Mouse (Mus musculus) 416B (cell line): ENCODE results near the gene Ptprn2.

ENCODE experiments used
- DNase-seq: peaks from one replicate; pipeline ENCODE4 v3.0.0; 2011; ENCODE audit warnings: low read depth

Ptprn2 gene

DNA sequence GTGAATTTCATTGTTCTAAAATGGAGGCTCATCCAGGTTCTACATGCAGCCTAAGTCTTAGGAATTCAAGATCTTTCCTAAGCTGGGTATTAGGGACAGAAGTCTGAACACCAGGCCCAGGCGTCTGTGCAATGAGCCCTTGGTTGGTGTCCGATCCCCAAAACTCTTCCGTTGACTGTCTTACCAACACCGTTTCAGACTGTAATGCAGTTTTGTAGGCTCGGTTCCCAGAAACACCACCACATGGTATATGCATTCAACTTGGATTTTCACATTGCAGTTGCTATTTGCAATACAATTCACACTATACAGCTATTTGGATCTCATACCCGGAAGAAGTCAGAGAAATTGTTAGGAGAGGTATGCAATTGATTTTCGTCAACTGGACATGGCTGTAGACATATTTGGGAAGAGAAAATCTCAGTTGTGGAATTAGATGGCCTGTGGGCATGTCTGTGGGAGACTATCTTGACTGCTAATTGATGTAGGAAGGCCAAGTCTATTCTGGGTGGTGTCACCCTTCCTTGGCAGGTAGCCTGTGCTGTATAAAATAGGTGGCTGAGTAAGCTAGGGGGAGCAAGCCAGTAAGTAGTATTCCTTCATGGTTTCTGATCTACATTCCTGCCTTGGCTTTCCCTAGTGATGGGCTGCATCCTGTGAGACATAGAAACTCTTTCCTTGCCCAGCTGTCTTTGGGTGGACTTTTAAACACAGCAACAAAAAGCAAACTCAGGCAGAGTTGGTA is 109.5 kb downstream of the Ptprn2 start:
- no peak for DNase-seq

DNA sequence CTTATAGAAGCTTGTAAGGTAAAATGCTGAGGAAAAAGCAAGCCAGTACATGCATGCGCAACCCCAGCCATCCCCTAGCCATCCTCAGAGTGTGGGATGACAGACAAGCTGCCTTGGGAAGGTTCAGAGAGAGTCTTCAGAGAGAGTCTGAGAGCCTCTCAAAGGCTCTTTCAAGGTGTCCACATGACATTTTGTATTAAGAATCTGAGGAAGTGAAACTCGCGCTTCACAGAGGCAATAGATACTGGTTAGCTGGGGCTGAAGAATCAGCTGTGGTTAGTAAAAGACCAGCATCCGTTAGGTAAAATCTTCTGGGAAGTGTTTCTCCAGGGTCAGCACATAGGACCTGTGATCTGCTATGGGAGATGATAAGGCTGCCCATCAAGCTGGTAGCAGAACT is 110.2 kb downstream of the Ptprn2 start:
- no peak for DNase-seq

DNA sequence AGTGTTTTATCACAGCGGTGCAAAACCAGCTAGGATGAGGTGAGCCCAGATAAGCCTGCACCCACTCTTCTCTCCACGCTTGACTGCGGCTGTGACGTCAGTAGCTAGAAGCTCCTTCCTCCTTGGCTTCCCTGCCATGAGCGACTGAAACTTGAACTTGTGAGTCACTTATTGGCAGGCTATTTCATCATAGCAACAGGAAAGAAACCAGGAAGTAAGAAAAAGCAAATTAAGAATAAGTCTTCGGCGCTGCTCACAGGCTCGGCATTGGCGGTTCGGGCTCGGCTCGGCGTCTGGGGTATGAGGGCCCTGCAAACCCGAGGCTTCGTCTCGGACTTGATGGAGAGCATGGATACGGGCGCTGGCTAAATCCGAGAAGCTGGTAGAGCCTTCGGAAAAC is 111.5 kb downstream of the Ptprn2 start:
- DNase-seq = peak; percentile 15

DNA sequence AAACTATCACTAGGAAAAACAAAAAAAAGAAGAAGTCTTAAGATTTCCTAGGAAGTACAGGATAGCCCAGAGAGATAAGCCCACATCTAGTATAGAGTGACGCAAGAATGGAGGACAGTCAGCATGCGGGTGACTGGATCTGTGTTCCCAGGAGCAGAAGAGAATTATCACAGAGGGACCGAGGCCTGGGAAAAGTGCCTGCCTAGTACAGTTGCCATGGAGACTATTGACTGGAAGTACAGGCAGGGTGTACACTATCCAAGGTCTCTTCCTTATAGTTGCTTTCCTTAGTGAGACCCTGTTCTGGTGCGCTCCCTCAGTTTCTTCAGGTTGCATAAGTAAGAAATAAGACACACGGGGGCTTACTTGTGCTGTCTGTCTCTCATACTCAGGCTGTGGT is 112.2 kb downstream of the Ptprn2 start:
- no peak for DNase-seq

DNA sequence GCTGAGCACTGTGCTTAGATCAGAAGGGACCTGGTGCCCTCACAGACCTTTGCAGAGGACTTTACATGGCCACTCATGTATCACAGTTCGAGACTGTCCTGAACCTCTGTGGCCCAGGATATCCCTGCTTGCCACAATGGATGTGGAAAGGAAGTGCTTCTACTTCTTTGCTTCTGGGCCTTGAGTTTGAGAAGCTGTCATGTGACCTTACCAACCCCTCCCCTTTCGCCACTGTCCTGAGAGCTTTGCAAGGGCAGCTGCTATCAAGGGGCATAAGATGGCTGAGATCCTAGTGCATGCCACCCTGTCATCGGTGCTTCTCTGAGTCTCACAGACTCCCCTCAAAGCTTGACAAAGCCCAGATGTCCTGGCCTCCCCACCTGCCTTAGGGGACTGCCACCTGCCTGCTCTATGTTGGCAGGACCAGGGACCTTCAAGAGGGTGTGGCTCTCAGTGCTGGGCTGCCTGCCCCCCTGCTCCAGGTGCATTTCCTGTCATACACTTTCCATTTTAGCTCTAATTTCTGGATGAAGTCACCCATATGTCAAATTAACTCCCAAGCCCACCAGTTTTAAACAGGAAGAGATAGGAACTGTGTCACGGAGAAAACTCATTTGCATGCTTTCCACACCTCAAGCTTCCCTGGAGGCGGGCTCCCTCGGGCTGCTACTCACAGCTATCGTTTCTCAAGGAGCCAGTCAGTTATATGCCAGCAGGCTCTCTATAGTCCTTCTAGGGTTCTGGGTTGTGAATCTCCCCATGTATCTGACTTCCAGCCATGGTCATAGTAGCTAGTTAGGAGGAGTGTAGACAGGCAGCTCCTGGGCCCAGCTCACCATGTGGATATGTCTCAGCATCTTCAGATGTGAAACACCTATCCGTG is 112.8 kb downstream of the Ptprn2 start:
- no peak for DNase-seq

DNA sequence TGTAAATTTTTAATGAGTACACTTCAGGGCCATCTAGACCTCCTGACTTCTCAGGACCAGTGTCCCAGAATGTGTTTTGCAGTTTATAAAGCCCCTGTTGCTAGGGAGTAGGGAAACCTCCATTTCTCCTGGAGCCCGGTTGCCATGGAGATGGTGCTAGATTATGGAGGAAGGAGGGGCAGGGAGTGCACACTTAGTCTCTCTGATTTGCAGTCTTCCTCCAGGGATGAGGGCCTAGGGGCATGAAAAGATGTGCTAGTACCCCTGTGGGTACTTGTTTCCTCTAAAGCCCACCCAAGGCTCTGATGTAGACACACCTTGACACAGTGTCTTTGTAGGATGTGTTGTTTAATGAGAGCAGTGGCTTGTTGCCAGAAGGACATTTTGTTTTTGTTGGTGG is 114.0 kb downstream of the Ptprn2 start:
- no peak for DNase-seq

DNA sequence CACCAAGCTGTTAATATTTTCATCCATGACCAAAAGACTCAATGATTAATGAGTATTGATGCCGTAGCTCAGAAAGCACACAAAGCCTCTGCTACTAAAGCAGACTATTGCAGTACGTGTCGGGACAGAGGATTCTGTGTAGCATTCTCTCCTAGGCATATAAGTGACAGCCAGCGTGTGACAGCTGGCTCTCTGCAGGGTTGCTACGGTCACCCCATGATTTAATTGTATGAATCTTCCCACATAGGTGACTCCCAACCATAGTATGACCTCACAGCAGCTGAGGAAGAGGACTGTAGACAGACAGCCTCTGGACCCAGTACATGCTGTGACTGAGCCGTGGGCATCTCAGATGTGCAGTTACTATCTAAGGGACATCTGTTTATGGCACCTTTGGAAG is 114.5 kb downstream of the Ptprn2 start:
- no peak for DNase-seq

DNA sequence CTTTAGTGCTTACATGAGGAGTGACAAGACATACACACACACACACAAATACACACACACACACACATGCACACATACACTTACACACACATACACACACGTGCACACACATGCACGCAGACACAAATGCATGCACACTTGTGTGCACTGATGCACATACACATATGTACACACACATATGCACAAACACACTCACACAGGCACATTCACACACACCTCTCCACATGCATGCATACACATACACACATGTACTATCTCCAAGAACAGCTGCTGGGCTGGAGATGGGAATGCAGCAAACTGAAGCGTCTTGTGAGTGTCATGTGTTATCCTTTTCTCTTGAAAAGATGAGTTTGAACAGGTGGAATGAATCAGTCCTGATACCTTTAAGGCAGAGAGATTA is 115.9 kb downstream of the Ptprn2 start:
- DNase-seq = no peak

DNA sequence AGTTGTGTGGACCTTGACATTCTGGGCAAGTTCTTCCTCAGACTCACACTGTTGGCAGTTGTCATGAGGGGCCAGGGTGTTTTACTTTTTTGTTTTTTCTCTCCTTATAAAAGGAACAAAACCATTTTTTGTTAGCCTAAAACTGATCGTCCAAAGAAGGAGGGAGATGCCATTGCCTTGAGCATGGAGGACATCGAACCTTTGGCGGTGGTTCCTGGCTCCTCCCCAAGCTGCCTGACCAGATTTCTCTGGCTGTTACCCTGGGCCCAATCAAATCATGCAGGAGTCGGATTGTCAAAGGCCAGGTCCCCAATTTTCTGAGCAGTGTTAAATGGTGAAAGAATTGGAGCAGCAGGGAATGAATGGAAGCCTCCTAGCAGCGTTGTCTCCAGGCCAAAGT is 116.4 kb downstream of the Ptprn2 start:
- DNase-seq = no peak

DNA sequence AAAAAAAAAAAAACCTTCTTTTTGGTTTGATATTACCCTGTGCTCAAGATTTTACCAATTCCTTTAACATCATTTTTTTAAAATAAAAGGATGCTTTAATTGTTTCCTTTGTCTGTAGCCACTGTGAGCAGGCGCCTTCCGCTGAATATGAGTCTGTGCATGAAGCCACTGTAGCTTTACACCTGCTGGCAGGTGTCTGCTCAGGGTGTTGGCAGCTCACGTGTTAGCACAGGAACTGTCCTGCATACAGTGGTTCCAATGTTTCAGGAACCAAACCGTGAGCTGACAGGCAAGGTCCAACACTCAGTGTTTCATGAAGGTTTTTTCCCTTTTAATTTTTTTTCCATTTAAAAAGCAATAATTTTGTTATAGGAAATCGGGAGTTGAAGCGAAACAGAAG is 123.1 kb downstream of the Ptprn2 start:
- no peak for DNase-seq

DNA sequence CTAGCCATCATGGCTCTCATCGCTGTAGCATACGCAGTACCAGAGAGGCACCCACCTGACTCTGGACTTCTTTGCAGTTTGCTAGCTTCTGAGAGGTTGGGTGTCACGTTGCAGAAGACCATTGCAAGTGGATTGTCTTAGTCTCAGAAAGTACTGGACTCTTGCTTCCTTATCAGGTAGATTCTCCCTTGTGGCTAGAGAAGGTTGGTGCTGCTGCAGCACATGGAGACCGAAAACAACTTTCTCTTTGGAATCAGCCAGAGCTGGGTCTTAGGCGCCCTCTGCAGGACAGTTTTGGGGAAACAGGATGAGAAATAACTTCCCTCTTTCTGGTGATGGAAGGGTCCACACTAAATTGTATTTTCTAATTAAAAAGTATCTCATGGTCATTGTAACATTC is 134.3 kb downstream of the Ptprn2 start:
- DNase-seq = peak; percentile 57

DNA sequence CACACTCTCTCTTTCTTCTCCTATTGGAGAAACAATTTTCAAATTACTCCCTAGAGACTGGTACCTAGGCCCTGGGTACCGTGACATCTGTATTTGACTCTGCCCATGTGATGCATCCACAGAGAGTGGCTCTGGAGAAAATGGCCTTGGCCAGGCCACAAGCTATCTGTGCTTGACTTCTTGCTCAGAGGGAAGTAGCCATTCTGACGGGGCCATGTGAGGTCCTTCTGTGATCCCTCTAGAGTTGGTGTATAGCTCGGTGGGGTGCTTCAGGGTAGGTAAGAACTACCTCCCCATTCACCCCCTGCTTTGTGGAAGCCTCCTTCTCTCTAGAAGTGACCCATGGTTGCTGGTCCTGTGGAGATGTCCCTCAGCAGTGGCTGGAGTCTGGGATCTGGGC is 134.8 kb downstream of the Ptprn2 start:
- DNase-seq = no peak

DNA sequence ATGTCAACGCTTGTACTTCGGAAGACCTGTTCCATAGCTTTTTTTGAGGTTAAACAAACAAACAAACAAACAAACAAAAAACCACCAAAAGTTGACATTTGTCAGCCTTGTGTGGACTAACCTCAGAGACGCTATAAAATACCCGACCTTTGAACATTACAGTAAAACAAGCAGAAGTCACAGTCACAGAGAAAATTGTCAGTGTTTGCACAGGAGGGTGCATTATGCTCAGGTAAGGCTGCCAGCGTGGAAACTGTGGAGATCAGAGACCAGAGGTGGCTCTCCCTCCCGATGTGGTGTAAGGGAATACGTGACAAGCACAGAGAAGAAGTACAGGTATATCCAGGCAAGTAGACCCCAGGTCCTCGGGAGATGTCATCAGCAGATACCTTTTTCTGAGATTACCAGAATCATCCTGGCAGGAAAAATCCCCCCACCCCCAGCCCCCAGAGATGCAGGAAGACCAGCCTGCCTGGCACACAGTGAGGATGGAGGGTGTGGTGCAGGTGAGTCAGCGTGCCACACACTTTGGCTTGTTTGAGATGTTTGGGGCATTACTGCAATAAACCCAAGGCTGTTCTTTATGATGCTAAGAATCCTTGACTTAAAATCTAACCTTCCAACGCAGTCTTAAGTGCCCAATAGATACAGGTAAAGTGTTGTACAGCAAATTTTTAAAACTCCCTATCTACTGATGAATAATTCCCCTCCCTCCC is 136.0 kb downstream of the Ptprn2 start:
- DNase-seq = no peak

DNA sequence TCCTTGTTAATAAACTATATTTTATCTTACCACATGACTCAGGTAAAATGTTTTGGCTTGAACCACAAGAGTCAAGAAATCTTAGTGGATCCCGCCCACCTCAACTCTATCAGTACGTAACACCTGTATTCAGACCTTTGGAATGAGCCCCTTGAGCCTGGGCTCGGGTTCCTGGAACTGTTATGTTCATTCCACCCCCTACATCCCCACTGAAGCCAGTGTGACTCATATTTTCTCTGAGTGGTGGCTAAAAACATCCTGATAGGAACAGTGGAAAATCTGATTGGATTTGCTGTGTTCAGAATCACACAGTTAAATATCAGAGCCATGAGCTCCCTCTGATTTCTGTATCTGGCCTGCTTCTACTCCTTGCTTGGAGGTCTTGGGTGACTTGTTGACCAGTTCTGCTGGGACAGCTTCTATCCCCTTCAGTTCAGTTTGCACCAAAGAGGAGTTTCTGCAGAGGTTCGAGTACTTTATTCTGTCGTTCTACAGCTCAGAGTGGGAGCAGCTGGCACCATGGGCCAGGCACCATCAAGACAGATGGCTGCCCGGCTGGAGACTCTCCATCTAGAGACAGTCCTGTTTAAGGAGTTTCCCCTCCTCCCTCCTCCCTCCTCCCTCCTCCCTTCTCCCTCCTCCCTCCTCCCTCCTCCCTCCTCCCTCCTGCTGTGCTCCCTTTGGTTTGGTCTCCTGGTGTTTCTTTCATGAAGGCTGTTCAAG is 137.3 kb downstream of the Ptprn2 start:
- no peak for DNase-seq

DNA sequence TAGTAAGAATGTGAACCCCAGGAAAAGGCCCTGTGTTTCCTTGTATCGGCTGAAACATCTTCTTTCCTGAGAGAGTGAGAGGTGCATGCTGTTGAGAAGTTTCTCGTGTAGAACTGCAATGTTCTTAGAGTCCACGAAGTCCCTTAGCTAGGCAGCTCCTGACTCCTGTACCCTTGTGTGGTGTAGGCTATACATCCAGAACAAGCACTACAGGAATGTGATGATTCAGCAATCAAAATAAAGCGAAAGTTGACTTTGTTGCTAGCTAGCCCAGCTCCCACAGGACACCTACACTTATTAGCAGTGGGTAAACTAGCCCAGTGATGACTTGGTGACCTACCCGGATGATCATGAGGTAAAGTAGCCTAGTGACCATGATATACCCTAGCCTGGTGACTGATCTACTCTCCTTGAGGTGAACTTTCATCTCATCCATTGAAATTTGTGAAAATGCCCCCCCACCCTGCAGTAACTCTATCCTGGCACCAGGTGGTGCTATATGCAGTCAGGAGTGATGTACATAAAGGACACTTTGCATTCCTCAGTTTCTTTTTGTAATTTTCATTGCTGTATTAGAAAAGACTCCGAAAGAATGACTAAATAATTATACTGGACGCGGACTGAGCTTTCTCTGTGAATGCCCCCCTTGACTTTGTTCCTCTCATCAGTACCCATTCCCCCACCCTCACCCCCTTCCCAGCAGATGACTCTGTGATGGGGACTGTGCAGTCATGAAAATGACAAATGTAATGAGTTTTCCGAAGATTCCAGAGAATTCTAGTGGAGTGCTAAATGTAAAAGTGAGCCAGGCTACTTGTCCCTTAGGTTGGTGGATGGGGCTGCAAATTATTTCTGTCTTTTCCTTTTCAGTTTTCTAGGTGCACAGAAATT is 140.1 kb downstream of the Ptprn2 start:
- DNase-seq = peak; percentile 50

DNA sequence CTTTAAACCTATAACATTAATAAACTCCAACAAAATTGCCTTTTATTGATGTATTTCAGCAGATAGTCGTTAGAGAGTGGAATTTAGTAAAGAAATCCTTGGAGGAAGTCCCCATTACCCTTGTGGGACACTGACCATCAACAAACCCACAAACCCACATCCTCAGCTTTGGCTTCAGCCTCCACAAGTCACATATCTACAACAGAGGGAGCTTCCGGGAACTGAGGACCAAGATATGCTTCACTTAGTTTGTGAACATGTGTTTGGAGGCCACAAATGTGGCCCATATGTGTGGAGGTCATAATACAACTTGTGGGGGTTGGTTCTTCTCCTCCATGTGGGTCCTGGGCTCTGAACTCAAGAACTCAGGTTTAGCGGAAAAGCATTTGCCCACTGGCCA is 143.5 kb downstream of the Ptprn2 start:
- DNase-seq = peak; percentile 52

DNA sequence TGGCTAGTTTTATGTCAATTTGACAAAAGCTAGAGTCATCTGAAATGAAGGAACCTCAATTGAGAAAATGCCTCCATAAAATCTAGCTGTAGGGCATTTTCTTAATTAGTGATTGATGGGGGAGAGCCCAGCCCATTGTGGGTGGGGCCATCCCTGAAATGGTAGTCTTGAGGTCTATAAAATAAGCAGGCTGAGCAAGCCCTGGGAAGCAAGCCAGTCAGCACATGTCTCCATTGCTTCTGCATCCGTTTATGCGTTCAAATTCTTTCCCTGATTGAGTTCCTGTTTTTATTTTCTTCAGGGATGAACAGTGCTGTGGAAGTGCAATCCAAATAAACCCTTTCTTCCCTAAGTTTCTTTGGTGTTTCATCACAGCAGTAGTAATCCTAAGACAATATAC is 152.0 kb downstream of the Ptprn2 start:
- no peak for DNase-seq

DNA sequence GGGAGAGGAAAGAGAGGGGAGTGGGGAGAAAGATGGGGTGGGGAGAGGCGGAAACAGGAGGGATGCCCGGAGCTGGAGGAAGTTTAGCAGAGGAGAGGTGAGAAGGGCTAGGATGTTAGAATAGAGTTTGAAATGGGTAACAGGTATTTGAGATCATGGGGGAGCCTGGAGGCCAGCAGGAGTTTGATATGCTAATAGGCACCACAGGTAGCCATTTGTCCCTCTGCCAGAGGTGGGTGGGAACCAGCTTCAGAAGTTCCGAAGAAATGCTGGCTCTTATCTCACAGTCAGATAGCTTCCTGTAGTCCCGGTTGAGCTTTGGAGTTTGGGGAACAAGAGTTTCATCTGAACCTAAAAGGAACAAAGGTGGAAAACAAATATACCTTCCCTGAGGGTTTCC is 155.4 kb downstream of the Ptprn2 start:
- no peak for DNase-seq

DNA sequence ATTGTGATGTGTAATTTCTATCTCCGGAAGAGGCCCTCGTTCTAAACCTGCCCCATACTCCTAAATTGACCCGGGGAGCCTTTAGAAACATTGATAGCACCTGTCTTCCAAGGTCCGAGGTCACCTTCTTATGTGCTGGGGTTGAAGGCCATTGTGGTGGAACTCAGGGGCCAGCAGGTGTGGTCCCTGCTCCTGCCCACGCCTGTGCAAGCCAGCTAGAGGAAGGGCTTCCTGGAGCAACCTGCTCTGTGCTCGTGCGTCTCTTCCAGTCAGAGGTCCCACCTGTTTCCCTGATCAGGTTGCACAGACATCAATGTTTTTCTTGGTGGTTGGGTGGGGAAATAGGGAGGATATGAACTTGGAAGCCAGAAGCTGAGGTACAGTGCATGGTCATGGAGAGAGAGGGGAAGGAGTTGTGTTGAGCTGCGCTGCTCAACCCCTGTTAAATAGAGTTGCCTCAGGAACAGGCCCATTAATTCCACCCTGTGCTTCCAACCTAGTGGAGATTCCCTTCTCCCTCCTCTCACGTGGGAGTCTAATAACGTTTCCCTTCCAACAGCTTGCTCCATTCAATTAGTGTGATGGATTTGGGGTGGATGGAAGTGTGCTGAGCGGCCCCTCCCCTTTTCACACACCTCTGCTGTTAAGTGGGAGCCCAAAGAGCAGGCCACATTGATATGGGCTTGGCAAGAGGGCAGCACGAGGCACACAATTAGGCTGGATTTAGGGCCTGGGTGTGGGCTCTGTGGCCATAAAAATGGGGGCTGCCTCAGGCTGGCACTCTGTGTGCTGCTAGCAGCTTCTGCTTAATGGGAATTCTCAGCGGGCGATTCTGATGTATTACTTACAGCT is 156.0 kb downstream of the Ptprn2 start:
- DNase-seq = no peak

DNA sequence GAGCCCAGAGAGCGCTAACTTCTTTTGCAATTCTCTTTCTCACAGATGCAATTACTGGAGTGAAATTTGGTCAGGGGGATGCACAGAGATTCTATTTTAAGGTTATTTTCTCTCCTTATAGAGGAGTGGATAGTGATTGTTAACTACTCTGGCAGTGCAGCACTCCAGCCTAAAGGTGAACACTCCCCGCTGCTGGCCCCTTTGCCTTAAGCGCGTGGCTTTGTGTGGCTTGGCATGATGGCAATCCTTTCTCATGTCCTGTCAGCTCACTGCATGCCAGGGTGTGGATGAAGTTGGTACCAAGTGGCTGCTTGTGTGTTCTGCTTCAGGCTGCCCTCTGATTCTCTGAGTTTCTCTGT is 156.7 kb downstream of the Ptprn2 start:
- DNase-seq = no peak
